Mouse (Mus musculus) kidney, adult 2 months (tissue): Measurements from ENCODE around the gene Pfn1. TPM values are rescaled to one million over a fixed set of nuclear protein-coding genes. Genes with fewer than 3 reads are reported as not detected.
A peak's percentile ranks its signal among the peaks of the same experiment; 100 is the strongest.

Source experiments
- DNase-seq: peaks from one replicate; pipeline ENCODE4 v3.0.0; 2021
- H3K27ac ChIP-seq: fragments of 200-500 bp; 2 replicates; pipeline ENCODE4 v1.5.1; 2012; ENCODE audit warnings: low read depth, low read length, control low read depth, inconsistent platforms; ENCODE audit not compliant: insufficient read depth
- H3K27me3 ChIP-seq: fragments of 200-500 bp; replicated peaks from 2 replicates; pipeline ENCODE4 v1.6.1; 2012; ENCODE audit warnings: mild to moderate bottlenecking, moderate library complexity, low read length, inconsistent platforms; ENCODE audit not compliant: control insufficient read depth, insufficient read depth
- H3K36me3 ChIP-seq: fragments of 200-500 bp; 2 replicates; pipeline ENCODE4 v1.6.1; 2012; ENCODE audit warnings: mild to moderate bottlenecking, moderate library complexity, low read length, inconsistent platforms; ENCODE audit not compliant: control insufficient read depth, insufficient read depth
- H3K4me1 ChIP-seq: fragments of 200-500 bp; 2 replicates; pipeline ENCODE4 v1.6.1; 2011; ENCODE audit warnings: low read length; ENCODE audit not compliant: control insufficient read depth, insufficient read depth
- H3K4me3 ChIP-seq: fragments of 200-500 bp; 2 replicates; pipeline ENCODE4 v1.5.1; 2011; ENCODE audit warnings: mild to moderate bottlenecking, low read depth, low read length, control low read depth; ENCODE audit not compliant: insufficient read depth
- CTCF ChIP-seq: fragments of 200-500 bp; conservative IDR thresholded peaks from 2 replicates; pipeline ENCODE4 v1.5.1; 2011; ENCODE audit warnings: low read depth, mild to moderate bottlenecking, control low read depth, low read length, moderate library complexity, mixed read lengths; ENCODE audit not compliant: insufficient read depth, insufficient read length
- POLR2A ChIP-seq: fragments of 200-500 bp; IDR thresholded peaks from one replicate; pipeline ENCODE4 v1.6.1; 2011; ENCODE audit warnings: low read depth, low read length, control low read depth
- WGBS: fragments of 180-500 bp; shearing (Covaris S2); methylation state at CpG from one replicate; pipeline ENCODE4 v1.1.7; 2018; 5-methylcytosine and 5-hydroxymethylcytosine counted together
- polyA plus RNA-seq: library from polyadenylated mRNA; depleted of rRNA; stranded (reverse); fragments of >200 nt; gene quantifications from 2 replicates; pipeline ENCODE4 v1.2.3, GENCODE M21; 2012; rRNA removed

Gene Pfn1
- polyA plus RNA-seq, 1 experiment = 750 TPM

DNA sequence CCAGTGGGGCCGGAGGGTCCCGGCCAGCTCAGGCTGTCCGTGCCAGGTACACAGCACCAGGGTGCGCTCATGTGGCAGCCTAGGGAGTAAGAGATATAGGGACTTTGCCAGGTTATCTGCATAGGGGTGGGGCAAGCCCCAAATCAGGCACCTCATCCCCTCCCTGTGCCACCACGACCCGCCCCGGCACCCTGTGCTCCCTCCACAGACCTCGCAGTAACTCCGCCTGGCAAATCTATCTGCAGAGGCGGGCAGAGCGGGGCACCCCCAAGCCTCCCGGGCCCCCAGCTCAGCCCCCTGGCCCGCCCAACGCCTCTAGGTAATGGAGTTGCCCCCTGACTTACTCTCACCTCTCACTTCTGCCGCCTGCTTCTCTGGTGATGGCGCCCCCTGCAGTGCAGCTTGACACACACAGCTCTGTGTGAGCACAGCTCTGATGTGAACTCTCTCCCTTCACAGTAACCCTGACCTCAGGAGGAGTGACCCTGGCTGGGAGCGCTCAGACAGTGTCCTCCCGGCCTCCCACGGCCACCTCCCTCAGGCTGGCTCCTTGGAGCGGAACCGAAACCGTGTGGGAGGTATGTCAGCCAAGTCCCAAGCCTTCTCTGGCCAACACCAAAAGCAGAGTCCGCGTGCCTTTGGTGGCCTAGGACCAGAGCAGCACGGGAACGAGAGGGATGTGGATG, 45.9 kb downstream of the Pfn1 start:
- TF ChIP-seq CTCF (peak; percentile 60), POLR2A (no peak)
- WGBS = 73% methylated on average over 26 of the region's 26 CpGs
- H3K4me1 ChIP-seq = no peaks in the 10 kb centered on the region
- peak; percentile 86 for DNase-seq
- H3K4me3 ChIP-seq = no peak overlapping the region
- H3K27me3 ChIP-seq = no peaks in the 10 kb centered on the region
- no peak overlapping the region for H3K27ac ChIP-seq
- no peaks in the 10 kb centered on the region; the same call in none of the 2 replicates for H3K36me3 ChIP-seq

GRCm38 (mm10) chr11:70607611-70608010, 46.8 kb downstream of the Pfn1 start:
- DNase-seq = no peak
- 82% methylated on average over 9 of the region's 9 CpGs for WGBS

DNA sequence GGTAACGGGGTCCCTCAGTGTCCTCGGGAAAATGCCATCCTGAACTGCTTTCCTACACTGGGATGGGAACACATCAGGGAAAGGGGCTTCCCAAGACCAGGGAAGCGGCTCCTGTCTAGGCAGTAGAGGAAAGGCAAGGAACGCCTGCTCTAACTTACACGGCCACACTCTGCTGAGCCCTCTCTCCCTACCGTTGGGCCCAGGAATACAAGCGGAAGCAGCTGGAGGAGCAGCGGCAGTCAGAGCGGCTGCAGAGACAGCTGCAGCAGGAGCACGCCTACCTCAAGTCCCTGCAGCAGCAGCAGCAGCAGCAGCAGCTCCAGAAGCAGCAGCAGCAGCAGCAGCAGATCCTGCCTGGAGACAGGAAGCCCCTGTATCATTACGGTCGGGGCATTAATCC, 47.7 kb downstream of the Pfn1 start:
- H3K27ac ChIP-seq = no peak overlapping the region
- no peaks in the 10 kb centered on the region for H3K4me1 ChIP-seq
- WGBS = 80% methylated on average over 12 of the region's 12 CpGs
- no peaks in the 10 kb centered on the region for H3K27me3 ChIP-seq
- H3K36me3 ChIP-seq = no peaks in the 10 kb centered on the region; the same call in none of the 2 replicates
- TF ChIP-seq CTCF (no peak), POLR2A (no peak)
- no peak for DNase-seq
- H3K4me3 ChIP-seq = no peak overlapping the region

More at GRCm38 (mm10) chr11:70607611-70608010, 46.8 kb downstream of the Pfn1 start:
- H3K4me3 ChIP-seq = no peak overlapping the region
- H3K4me1 ChIP-seq = no peaks in the 10 kb centered on the region
- H3K27me3 ChIP-seq = no peaks in the 10 kb centered on the region
- no peaks in the 10 kb centered on the region; the same call in none of the 2 replicates for H3K36me3 ChIP-seq
- H3K27ac ChIP-seq = no peak overlapping the region
- no peak for TF ChIP-seq CTCF
- no peak for TF ChIP-seq POLR2A

DNA sequence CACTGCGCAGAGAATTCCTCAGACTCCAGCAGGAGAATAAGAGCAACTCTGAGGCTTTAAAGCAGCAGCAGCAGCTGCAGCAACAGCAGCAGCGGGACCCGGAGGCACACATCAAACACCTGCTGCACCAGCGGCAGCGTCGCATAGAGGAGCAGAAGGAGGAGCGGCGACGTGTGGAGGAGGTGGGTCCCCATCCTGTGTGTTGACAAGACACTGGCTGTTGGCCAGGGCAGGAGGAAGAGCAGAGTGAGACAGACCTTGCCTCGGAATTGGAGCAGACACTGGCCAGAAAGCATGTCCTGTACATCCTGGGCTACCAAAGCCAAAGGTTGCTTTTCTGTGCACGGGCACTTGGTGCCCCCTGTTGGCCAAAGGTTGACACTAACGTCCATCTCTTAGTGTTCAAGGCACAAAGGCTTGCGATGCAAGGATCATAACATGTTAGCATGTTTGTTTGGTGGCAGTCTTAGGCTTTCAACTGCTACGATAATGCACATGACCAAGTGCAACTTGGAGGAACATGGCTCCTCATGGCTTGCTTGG, 49.3 kb downstream of the Pfn1 start:
- Histone ChIP-seq H3K4me1 (no peaks in the 10 kb centered on the region), H3K27ac (no peak overlapping the region), H3K4me3 (no peak overlapping the region), H3K36me3 (no peaks in the 10 kb centered on the region; the same call in none of the 2 replicates), H3K27me3 (no peaks in the 10 kb centered on the region)
- WGBS = 53% methylated on average over 14 of the region's 14 CpGs
- peak; percentile 97 for TF ChIP-seq CTCF
- no peak for TF ChIP-seq POLR2A
- DNase-seq = peak; percentile 88

Other genes with a start within 250 kb of the Pfn1 start
- gene Pelp1, start 244.6 kb downstream of the Pfn1 start, polyA plus RNA-seq = 12.4 and 12.9 TPM in 2 replicates
- 30.2 and 33.7 TPM in 2 replicates for gene Arrb2, start 222.0 kb downstream of the Pfn1 start, polyA plus RNA-seq
- gene Med11, start 202.7 kb downstream of the Pfn1 start, polyA plus RNA-seq = 27.0 and 27.9 TPM in 2 replicates
- 11.6 and 12.4 TPM in 2 replicates for gene Zmynd15, start 195.2 kb downstream of the Pfn1 start, polyA plus RNA-seq
- 99.3 and 103 TPM in 2 replicates for gene Cxcl16, start 194.7 kb downstream of the Pfn1 start, polyA plus RNA-seq
- gene Tm4sf5, start 149.4 kb downstream of the Pfn1 start, polyA plus RNA-seq = 0.31 TPM in 1 of 2 replicates, not detected in the other
- 0.15 TPM in 1 of 2 replicates, not detected in the other for gene Vmo1, start 140.0 kb downstream of the Pfn1 start, polyA plus RNA-seq
- 2.8 and 3.3 TPM in 2 replicates for gene Gltpd2, start 135.4 kb downstream of the Pfn1 start, polyA plus RNA-seq
- 335 and 398 TPM in 2 replicates for gene Psmb6, start 129.3 kb downstream of the Pfn1 start, polyA plus RNA-seq
- not detected in 2 replicates for gene Gm40193, start 121.7 kb downstream of the Pfn1 start, polyA plus RNA-seq
- gene Pld2, start 114.6 kb downstream of the Pfn1 start, polyA plus RNA-seq = 16.6 and 18.0 TPM in 2 replicates
- 73.1 and 91.8 TPM in 2 replicates for gene Mink1, start 91.8 kb downstream of the Pfn1 start, polyA plus RNA-seq
- 0.29 TPM in 1 of 2 replicates, not detected in the other for gene 4930544D05Rik, start 38.8 kb downstream of the Pfn1 start, polyA plus RNA-seq
- 0.86 and 1.0 TPM in 2 replicates for gene Chrne, start 35.4 kb downstream of the Pfn1 start, polyA plus RNA-seq
- 0.03 TPM in 1 of 2 replicates, not detected in the other for gene Gp1ba, start 15.5 kb downstream of the Pfn1 start, polyA plus RNA-seq
- gene Rnf167, start 7.4 kb downstream of the Pfn1 start, polyA plus RNA-seq = 118 and 123 TPM in 2 replicates
- gene Slc25a11, start 7.2 kb downstream of the Pfn1 start, polyA plus RNA-seq = 281 and 284 TPM in 2 replicates
- gene Eno3, start 2.6 kb upstream of the Pfn1 start, polyA plus RNA-seq = 9.2 and 30.9 TPM in 2 replicates
- gene Spag7, start 14.8 kb upstream of the Pfn1 start, polyA plus RNA-seq = 44.6 and 59.8 TPM in 2 replicates
- gene Camta2, start 33.5 kb upstream of the Pfn1 start, polyA plus RNA-seq = 23.6 and 28.7 TPM in 2 replicates
- 5.3 and 5.4 TPM in 2 replicates for gene Inca1, start 45.5 kb upstream of the Pfn1 start, polyA plus RNA-seq
- gene Kif1c, start 45.9 kb upstream of the Pfn1 start, polyA plus RNA-seq = 91.0 and 94.9 TPM in 2 replicates
- 1.7 and 2.4 TPM in 2 replicates for gene Zfp3, start 109.6 kb upstream of the Pfn1 start, polyA plus RNA-seq
- gene Scimp, start 157.9 kb upstream of the Pfn1 start, polyA plus RNA-seq = 1.7 and 2.4 TPM in 2 replicates
- 3.7 and 4.7 TPM in 2 replicates for gene Rabep1, start 190.1 kb upstream of the Pfn1 start, polyA plus RNA-seq